Mouse (Mus musculus): ENCODE measurements around the gene Mettl21e. TPM values are rescaled to one million over a fixed set of nuclear protein-coding genes. Genes with fewer than 3 reads are reported as not detected.

Gene Mettl21e
- polyA plus RNA-seq, 1 experiment = not detected

GRCm38 (mm10) chr1:44214443-44214842 lies 4.3 kb downstream of the Mettl21e start:
- no peak for TF ChIP-seq POLR2A (IDR thresholded peaks at IDR 0.05; ENCODE audit: borderline replicate concordance, control insufficient read depth, low read depth, low read length)
- TF ChIP-seq CTCF (IDR thresholded peaks at IDR 0.05; ENCODE audit: control insufficient read depth, insufficient read depth, low read length) = no peak
- H3K4me1 ChIP-seq (ENCODE audit: control insufficient read depth, insufficient read depth, low read length) = no peaks in the 10 kb centered on the region
- WGBS = 44% methylated on average over 2 of the region's 2 CpGs

GRCm38 (mm10) chr1:44202876-44203275 lies 15.9 kb downstream of the Mettl21e start:
- Histone ChIP-seq H3K27ac (ENCODE audit: control insufficient read depth, insufficient read depth, low read depth, low read length, poor library complexity) (no peak overlapping the region), H3K4me1 (ENCODE audit: control insufficient read depth, insufficient read depth, low read length) (no peaks in the 10 kb centered on the region; the same call in 1 of the 2 replicates), H3K4me3 (replicated peaks; ENCODE audit: control insufficient read depth, low read depth, low read length) (no peak overlapping the region)
- no peak for TF ChIP-seq CTCF (IDR thresholded peaks at IDR 0.05; ENCODE audit: control insufficient read depth, insufficient read depth, low read length)
- TF ChIP-seq POLR2A (IDR thresholded peaks at IDR 0.05; ENCODE audit: borderline replicate concordance, control insufficient read depth, low read depth, low read length) = no peak
- WGBS = 86% methylated on average over 15 of the region's 15 CpGs

More at GRCm38 (mm10) chr1:44214443-44214842, 4.3 kb downstream of the Mettl21e start:
- Histone ChIP-seq H3K4me3 (replicated peaks; ENCODE audit: control insufficient read depth, low read depth, low read length) (no peak overlapping the region), H3K27ac (ENCODE audit: control insufficient read depth, insufficient read depth, low read depth, low read length, poor library complexity) (no peak overlapping the region)

GRCm38 (mm10) chr1:44198273-44199171 lies 20.2 kb downstream of the Mettl21e start:
- Histone ChIP-seq H3K4me3 (replicated peaks; ENCODE audit: control insufficient read depth, low read depth, low read length) (no peak overlapping the region), H3K4me1 (ENCODE audit: control insufficient read depth, insufficient read depth, low read length) (no peaks in the 10 kb centered on the region; the same call in 1 of the 2 replicates), H3K27ac (ENCODE audit: control insufficient read depth, insufficient read depth, low read depth, low read length, poor library complexity) (no peak overlapping the region)
- 17% methylated on average over 47 of the region's 47 CpGs for WGBS
- TF ChIP-seq POLR2A (IDR thresholded peaks at IDR 0.05; ENCODE audit: borderline replicate concordance, control insufficient read depth, low read depth, low read length) = no peak
- TF ChIP-seq CTCF (IDR thresholded peaks at IDR 0.05; ENCODE audit: control insufficient read depth, insufficient read depth, low read length) = no peak

GRCm38 (mm10) chr1:44186396-44186795 lies 32.4 kb downstream of the Mettl21e start:
- TF ChIP-seq CTCF (IDR thresholded peaks at IDR 0.05; ENCODE audit: control insufficient read depth, insufficient read depth, low read length) (no peak), POLR2A (IDR thresholded peaks at IDR 0.05; ENCODE audit: borderline replicate concordance, control insufficient read depth, low read depth, low read length) (no peak)
- H3K4me3 ChIP-seq (replicated peaks; ENCODE audit: control insufficient read depth, low read depth, low read length) = no peak overlapping the region
- no peaks in the 10 kb centered on the region for H3K4me1 ChIP-seq (ENCODE audit: control insufficient read depth, insufficient read depth, low read length)
- H3K27ac ChIP-seq (ENCODE audit: control insufficient read depth, insufficient read depth, low read depth, low read length, poor library complexity) = no peak overlapping the region

- Histone ChIP-seq H3K27ac (ENCODE audit: control insufficient read depth, insufficient read depth, low read depth, low read length, poor library complexity) (no peak overlapping the region), H3K4me1 (ENCODE audit: control insufficient read depth, insufficient read depth, low read length) (no peaks in the 10 kb centered on the region), H3K4me3 (replicated peaks; ENCODE audit: control insufficient read depth, low read depth, low read length) (no peak overlapping the region)
- WGBS = 77% methylated on average over 5 of the region's 5 CpGs
- TF ChIP-seq CTCF (IDR thresholded peaks at IDR 0.05; ENCODE audit: control insufficient read depth, insufficient read depth, low read length) (no peak), POLR2A (IDR thresholded peaks at IDR 0.05; ENCODE audit: borderline replicate concordance, control insufficient read depth, low read depth, low read length) (no peak)
Measured at GRCm38 (mm10) chr1:44178086-44178485, 40.7 kb downstream of the Mettl21e start.

- Histone ChIP-seq H3K4me3 (replicated peaks; ENCODE audit: control insufficient read depth, low read depth, low read length) (no peak overlapping the region), H3K4me1 (ENCODE audit: control insufficient read depth, insufficient read depth, low read length) (no peaks in the 10 kb centered on the region), H3K27ac (ENCODE audit: control insufficient read depth, insufficient read depth, low read depth, low read length, poor library complexity) (no peak overlapping the region)
- TF ChIP-seq POLR2A (IDR thresholded peaks at IDR 0.05; ENCODE audit: borderline replicate concordance, control insufficient read depth, low read depth, low read length) (no peak), CTCF (IDR thresholded peaks at IDR 0.05; ENCODE audit: control insufficient read depth, insufficient read depth, low read length) (peak; percentile 30; the same call in 1 of the 2 replicates)
- 81% methylated on average over 8 of the region's 8 CpGs for WGBS
Measured at GRCm38 (mm10) chr1:44173903-44174302, 44.9 kb downstream of the Mettl21e start.

GRCm38 (mm10) chr1:44172656-44173055 lies 46.1 kb downstream of the Mettl21e start:
- Histone ChIP-seq H3K4me1 (ENCODE audit: control insufficient read depth, insufficient read depth, low read length) (no peaks in the 10 kb centered on the region), H3K27ac (ENCODE audit: control insufficient read depth, insufficient read depth, low read depth, low read length, poor library complexity) (no peak overlapping the region), H3K4me3 (replicated peaks; ENCODE audit: control insufficient read depth, low read depth, low read length) (no peak overlapping the region)
- 91% methylated on average over 4 of the region's 4 CpGs for WGBS
- TF ChIP-seq CTCF (IDR thresholded peaks at IDR 0.05; ENCODE audit: control insufficient read depth, insufficient read depth, low read length) (no peak), POLR2A (IDR thresholded peaks at IDR 0.05; ENCODE audit: borderline replicate concordance, control insufficient read depth, low read depth, low read length) (no peak)

GRCm38 (mm10) chr1:44167859-44168383 lies 50.8 kb downstream of the Mettl21e start:
- no peak for TF ChIP-seq POLR2A (IDR thresholded peaks at IDR 0.05; ENCODE audit: borderline replicate concordance, control insufficient read depth, low read depth, low read length)
- whole genome bisulfite sequencing = 88% methylated on average over 3 of the region's 3 CpGs
- H3K27ac ChIP-seq (ENCODE audit: control insufficient read depth, insufficient read depth, low read depth, low read length, poor library complexity) = no peak overlapping the region
- H3K4me1 ChIP-seq (ENCODE audit: control insufficient read depth, insufficient read depth, low read length) = no peaks in the 10 kb centered on the region
- no peak overlapping the region for H3K4me3 ChIP-seq (replicated peaks; ENCODE audit: control insufficient read depth, low read depth, low read length)
